9 mouse cellular contexts compared by ENCODE assay signal in genomic region chr8:119425533-119425932, GRCm38 (mm10). TPM values are rescaled to one million over a fixed set of nuclear protein-coding genes. Genes with fewer than 3 reads are reported as not detected.
A peak's percentile ranks its signal among the peaks of the same experiment; 100 is the strongest.
DNase-seq lines count a peak whose midpoint lies in the region; ATAC-seq and TF ChIP-seq lines count a peak whose summit lies in the region.
"Had no signal": no experiment of that assay in that cellular context is flagged by ENCODE, and none has a peak within 500 bp of the region (broad histone marks: within the 10 kb centered on the region; RNA-seq: fewer than 3 reads in every experiment).

No protein-coding gene starts in this region.

- WGBS in hindbrain, postnatal 0 days, result 89% methylated on average over 10 of the region's 10 CpGs
- 27% methylated on average over 10 of the region's 10 CpGs for WGBS in liver, embryonic 16.5 days (ENCODE audit: insufficient replicate concordance)
- WGBS in stomach, embryonic 15.5 days, result 83% methylated on average over 10 of the region's 10 CpGs
- WGBS in forebrain, embryonic 14.5 days, result 91% methylated on average over 10 of the region's 10 CpGs

- no peak overlapping the region for H3K4me3 ChIP-seq in hindbrain, postnatal 0 days (ENCODE audit: low read length)
- H3K4me3 ChIP-seq in liver, embryonic 16.5 days (ENCODE audit: low read depth, low read length), result no peak overlapping the region; the same call in 1 of the 2 replicates
- no peak overlapping the region for H3K4me3 ChIP-seq in stomach, embryonic 15.5 days (replicated peaks)
- H3K4me3 ChIP-seq in forebrain, embryonic 14.5 days (ENCODE audit: low read depth, low read length), result no peak overlapping the region
- H3K4me3 ChIP-seq: limb, embryonic 13.5 days had no signal

- H3K36me3 ChIP-seq in hindbrain, postnatal 0 days (ENCODE audit: insufficient read depth, low read length), result no peaks in the 10 kb centered on the region
- H3K36me3 ChIP-seq in liver, embryonic 16.5 days (ENCODE audit: control insufficient read depth, insufficient read depth), result no peaks in the 10 kb centered on the region
- H3K36me3 ChIP-seq in stomach, embryonic 15.5 days, result no peaks in the 10 kb centered on the region
- no peaks in the 10 kb centered on the region for H3K36me3 ChIP-seq in forebrain, embryonic 14.5 days (ENCODE audit: control insufficient read depth, insufficient read depth, low read length)
- H3K36me3 ChIP-seq: limb, embryonic 13.5 days had no signal

- peaks cover 6% of the 10 kb centered on the region; the same call in 1 of the 2 replicates for H3K4me1 ChIP-seq in hindbrain, postnatal 0 days (ENCODE audit: insufficient read depth, low read length)
- peaks cover 53% of the 10 kb centered on the region for H3K4me1 ChIP-seq in liver, embryonic 16.5 days (ENCODE audit: control insufficient read depth, low read depth, low read length)
- peaks cover 44% of the 10 kb centered on the region for H3K4me1 ChIP-seq in stomach, embryonic 15.5 days
- no peaks in the 10 kb centered on the region for H3K4me1 ChIP-seq in forebrain, embryonic 14.5 days (ENCODE audit: control insufficient read depth, insufficient read depth, low read length)

- no peaks in the 10 kb centered on the region for H3K9me3 ChIP-seq in hindbrain, postnatal 0 days (ENCODE audit: low read length)
- H3K9me3 ChIP-seq in liver, embryonic 16.5 days (replicated peaks; ENCODE audit: control insufficient read depth, low read length), result no peaks in the 10 kb centered on the region
- no peaks in the 10 kb centered on the region for H3K9me3 ChIP-seq in stomach, embryonic 15.5 days
- no peaks in the 10 kb centered on the region for H3K9me3 ChIP-seq in forebrain, embryonic 14.5 days (replicated peaks; ENCODE audit: control insufficient read depth, low read length)
- H3K9me3 ChIP-seq: limb, embryonic 13.5 days had no signal

- H3K27me3 ChIP-seq in hindbrain, postnatal 0 days (ENCODE audit: insufficient read depth, low read length), result no peaks in the 10 kb centered on the region
- no peaks in the 10 kb centered on the region for H3K27me3 ChIP-seq in liver, embryonic 16.5 days (ENCODE audit: control insufficient read depth, insufficient read depth, low read depth, low read length)
- no peaks in the 10 kb centered on the region for H3K27me3 ChIP-seq in stomach, embryonic 15.5 days (replicated peaks)
- H3K27me3 ChIP-seq in forebrain, embryonic 14.5 days (replicated peaks; ENCODE audit: control insufficient read depth, insufficient read depth, low read length), result no peaks in the 10 kb centered on the region
- H3K27me3 ChIP-seq: limb, embryonic 13.5 days had no signal

- no peak overlapping the region for H3K4me2 ChIP-seq in hindbrain, postnatal 0 days (ENCODE audit: low read depth, low read length)
- H3K4me2 ChIP-seq in liver, embryonic 16.5 days (ENCODE audit: low read depth, low read length), result peak overlapping the region; percentile 38
- no peak overlapping the region for H3K4me2 ChIP-seq in stomach, embryonic 15.5 days
- no peak overlapping the region for H3K4me2 ChIP-seq in forebrain, embryonic 14.5 days (ENCODE audit: low read length)
- H3K4me2 ChIP-seq: limb, embryonic 13.5 days had no signal

- no peak overlapping the region for H3K9ac ChIP-seq in hindbrain, postnatal 0 days (replicated peaks; ENCODE audit: low read length)
- H3K9ac ChIP-seq in liver, embryonic 16.5 days (ENCODE audit: low read depth, low read length), result no peak overlapping the region
- H3K9ac ChIP-seq in stomach, embryonic 15.5 days, result no peak overlapping the region
- no peak overlapping the region for H3K9ac ChIP-seq in forebrain, embryonic 14.5 days (ENCODE audit: low read length)
- H3K9ac ChIP-seq: limb, embryonic 13.5 days had no signal

- TF ChIP-seq CTCF in hindbrain, postnatal 0 days (IDR thresholded peaks at IDR 0.05; ENCODE audit: low read depth), result peak; percentile 19; the same call in 1 of the 2 replicates

- no peak for ATAC-seq in hindbrain, postnatal 0 days
- no peak for ATAC-seq in liver, embryonic 16.5 days (ENCODE audit: low read depth)
- ATAC-seq in stomach, embryonic 15.5 days (ENCODE audit: insufficient read depth, low FRiP score, low read depth), result no peak
- no peak for ATAC-seq in forebrain, embryonic 14.5 days

- DNase-seq in CD4-positive helper T cell, adult 2 months (ENCODE audit: low read depth, low spot score), result peak; percentile 56
- peak; percentile 91 for DNase-seq in adrenal gland, postnatal 14 days
- DNase-seq in hindbrain, postnatal 0 days (ENCODE audit: low spot score), result no peak
- DNase-seq in urinary bladder, adult 2 months (ENCODE audit: low spot score), result no peak
- DNase-seq in left cerebral cortex, adult 8-10 months (ENCODE audit: low spot score in 2 of 2), result no peak
- no peak for DNase-seq in forebrain, embryonic 14.5 days (ENCODE audit: low spot score)

- no peak overlapping the region; the same call in 1 of the 2 replicates for H3K27ac ChIP-seq in hindbrain, postnatal 0 days
- peak overlapping the region; percentile 85 for H3K27ac ChIP-seq in liver, embryonic 16.5 days (ENCODE audit: low read length)
- peak overlapping the region; percentile 46; the same call in 1 of the 2 replicates for H3K27ac ChIP-seq in stomach, embryonic 15.5 days
- H3K27ac ChIP-seq in forebrain, embryonic 14.5 days (ENCODE audit: low read depth, low read length), result no peak overlapping the region

RNA-seq across cellular contexts. Expression of gene Osgin1, which starts 8.4 kb away (rescaled TPM):
- total RNA-seq in adrenal gland, postnatal 14 days (2021), result 52.9 and 69.1 TPM in 2 replicates
- total RNA-seq in hindbrain, postnatal 0 days (2014; rRNA removed), result not detected in 2 replicates
- polyA plus RNA-seq in hindbrain, postnatal 0 days (2015; fragmentation: Nextera tagmentation; extraction: Ambion mirVana), result 0.29 and 0.45 TPM in 2 replicates
- polyA plus RNA-seq in liver, embryonic 16.5 days (2015; fragmentation: Nextera tagmentation; extraction: Ambion mirVana), result 47.3 and 57.9 TPM in 2 replicates
- polyA plus RNA-seq in stomach, embryonic 15.5 days (2015; fragmentation: Nextera tagmentation; extraction: Ambion mirVana), result 7.5 and 8.0 TPM in 2 replicates
- 69.4 and 84.6 TPM in 2 replicates for polyA plus RNA-seq in urinary bladder, adult 2 months (2012; rRNA removed)
- total RNA-seq in left cerebral cortex, adult 8-10 months (2022), result 1 to 10 TPM in 1 of 4 experiments, under 1 TPM in 3; 0.39 to 1.5 (median 0.74) TPM
- polyA plus RNA-seq in forebrain, embryonic 14.5 days (2014; fragmentation: Nextera tagmentation; extraction: Ambion mirVana), result 0.15 and 0.28 TPM in 2 replicates

RNA-seq across cellular contexts. Expression of gene Necab2, which starts 21.0 kb away (rescaled TPM):
- 10.4 and 10.6 TPM in 2 replicates for total RNA-seq in adrenal gland, postnatal 14 days (2021)
- total RNA-seq in hindbrain, postnatal 0 days (2014; rRNA removed), result 70.9 and 73.3 TPM in 2 replicates
- 53.9 and 61.5 TPM in 2 replicates for polyA plus RNA-seq in hindbrain, postnatal 0 days (2015; fragmentation: Nextera tagmentation; extraction: Ambion mirVana)
- polyA plus RNA-seq in liver, embryonic 16.5 days (2015; fragmentation: Nextera tagmentation; extraction: Ambion mirVana), result 0.04 TPM in 1 of 2 replicates, not detected in the other
- polyA plus RNA-seq in stomach, embryonic 15.5 days (2015; fragmentation: Nextera tagmentation; extraction: Ambion mirVana), result 1.3 and 1.9 TPM in 2 replicates
- polyA plus RNA-seq in urinary bladder, adult 2 months (2012; rRNA removed), result 0.08 and 0.12 TPM in 2 replicates
- total RNA-seq in left cerebral cortex, adult 8-10 months (2022), result 10 to 100 TPM; 91.8 to 100.0 (median 96.7) TPM
- 16.9 and 19.5 TPM in 2 replicates for polyA plus RNA-seq in forebrain, embryonic 14.5 days (2014; fragmentation: Nextera tagmentation; extraction: Ambion mirVana)

RNA-seq across cellular contexts. Expression of gene Mlycd, which starts 30.9 kb away (rescaled TPM):
- total RNA-seq in adrenal gland, postnatal 14 days (2021), result 58.0 and 66.5 TPM in 2 replicates
- 36.6 and 37.2 TPM in 2 replicates for total RNA-seq in hindbrain, postnatal 0 days (2014; rRNA removed)
- 20.0 TPM in 2 replicates for polyA plus RNA-seq in hindbrain, postnatal 0 days (2015; fragmentation: Nextera tagmentation; extraction: Ambion mirVana)
- 10.0 and 12.1 TPM in 2 replicates for polyA plus RNA-seq in liver, embryonic 16.5 days (2015; fragmentation: Nextera tagmentation; extraction: Ambion mirVana)
- polyA plus RNA-seq in stomach, embryonic 15.5 days (2015; fragmentation: Nextera tagmentation; extraction: Ambion mirVana), result 18.0 and 21.4 TPM in 2 replicates
- 21.6 and 23.2 TPM in 2 replicates for polyA plus RNA-seq in urinary bladder, adult 2 months (2012; rRNA removed)
- total RNA-seq in left cerebral cortex, adult 8-10 months (2022), result 10 to 100 TPM; 29.0 to 31.0 (median 30.1) TPM
- polyA plus RNA-seq in forebrain, embryonic 14.5 days (2014; fragmentation: Nextera tagmentation; extraction: Ambion mirVana), result 12.3 and 16.6 TPM in 2 replicates

Comparison
In these comparisons a context has a peak if more than half of its experiments do, and no peak if none do; other contexts are left out.
1. DNase-seq: peak in CD4-positive helper T cell, adult 2 months (single experiment) and adrenal gland, postnatal 14 days (single experiment); none in hindbrain, postnatal 0 days (single experiment), urinary bladder, adult 2 months (single experiment), left cerebral cortex, adult 8-10 months (0 of 2) and forebrain, embryonic 14.5 days (single experiment).
2. H3K27ac ChIP-seq: peak in liver, embryonic 16.5 days (single experiment) and stomach, embryonic 15.5 days (single experiment); none in hindbrain, postnatal 0 days (single experiment) and forebrain, embryonic 14.5 days (single experiment).